Mouse (Mus musculus): ENCODE data around the gene Zfp445.
A peak's percentile ranks its signal among the peaks of the same experiment; 100 is the strongest.

Gene Zfp445

DNA sequence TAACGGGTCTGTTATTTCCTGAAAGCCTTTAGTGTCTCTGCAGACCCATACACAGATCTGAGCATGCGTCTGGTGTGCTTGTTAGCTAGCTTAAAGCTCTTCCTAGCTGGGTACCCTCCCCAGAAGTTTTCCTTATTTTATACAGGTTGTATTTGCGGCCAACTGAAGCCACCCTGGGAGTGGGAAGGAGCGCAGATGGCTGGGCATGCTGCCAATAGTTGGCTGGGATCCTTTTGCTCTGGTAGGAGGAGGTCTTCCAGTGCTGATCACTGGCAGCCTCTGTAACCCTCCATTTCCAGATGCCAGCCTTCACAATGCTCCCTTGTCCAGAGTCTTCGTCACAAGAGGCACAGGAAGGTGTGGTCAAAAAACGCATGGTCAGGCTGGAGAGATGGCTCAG is 29.0 kb downstream of the Zfp445 start:
- no peak for DNase-seq (ENCODE audit: low spot score in 2 of 2)

DNA sequence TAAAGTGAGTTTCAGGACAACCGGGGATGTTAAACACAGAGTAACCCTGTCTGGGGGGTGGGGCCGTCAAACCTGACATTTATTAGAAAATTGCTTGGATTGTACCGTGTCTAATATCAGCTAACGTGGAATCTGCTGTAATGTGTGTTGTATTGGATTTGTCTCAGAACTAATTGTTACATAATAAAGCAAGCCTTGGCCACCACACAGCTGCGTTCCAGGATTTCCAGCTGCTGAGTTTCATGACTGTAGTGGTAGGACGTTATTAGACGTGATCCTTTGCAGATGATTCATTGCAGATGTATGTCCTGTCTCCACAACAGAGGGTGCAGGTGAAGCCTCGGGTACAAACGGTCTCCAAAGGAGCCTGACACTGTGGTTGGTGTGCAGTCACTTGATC is 29.7 kb downstream of the Zfp445 start:
- no peak for DNase-seq (ENCODE audit: low spot score in 2 of 2)

DNA sequence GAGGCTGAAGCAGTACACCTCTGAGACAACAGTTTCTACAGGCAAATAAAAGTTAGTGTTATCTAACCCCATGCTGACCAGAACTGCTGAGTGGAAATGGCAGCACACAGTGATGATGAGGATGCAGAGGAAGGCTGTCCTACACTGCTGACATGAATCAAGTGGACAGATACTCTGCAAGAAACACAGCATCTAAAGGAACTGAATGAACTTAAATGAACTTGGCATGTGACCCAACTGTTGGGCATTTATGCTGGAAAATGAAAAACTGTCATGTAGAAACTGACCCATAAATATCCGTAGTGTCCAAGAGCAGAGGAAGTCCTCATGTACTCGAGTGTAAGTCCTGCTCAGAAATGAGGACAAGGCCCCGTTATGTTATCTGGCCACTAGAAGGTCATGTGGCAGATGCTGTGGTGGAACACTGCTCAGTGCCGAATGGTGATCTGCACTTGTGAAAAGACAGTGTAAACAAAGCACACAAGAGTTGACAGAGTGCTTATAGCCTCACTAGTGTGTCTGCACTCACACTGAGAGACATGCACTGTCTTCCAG is 35.9 kb downstream of the Zfp445 start:
- DNase-seq (ENCODE audit: low spot score in 2 of 2): no peak

DNA sequence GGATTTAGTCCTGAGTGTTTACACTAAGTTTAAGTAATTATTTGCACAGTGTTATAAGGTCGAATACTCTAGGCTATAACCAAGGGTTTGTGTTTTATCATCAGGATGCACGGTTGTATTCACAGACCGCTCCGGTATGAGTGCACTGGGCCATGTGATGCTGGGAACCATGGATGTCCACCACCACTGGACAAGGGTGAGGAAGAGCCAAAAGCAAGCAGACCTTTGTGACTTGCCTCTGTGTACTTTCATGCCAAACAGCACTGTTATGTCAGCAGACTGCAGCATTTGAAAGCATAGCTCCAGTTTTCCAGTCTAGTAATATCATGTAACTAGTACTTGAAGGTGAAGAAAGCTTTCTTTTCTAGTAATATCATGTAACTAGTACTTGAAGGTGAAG is 39.1 kb downstream of the Zfp445 start:
- no peak for DNase-seq (ENCODE audit: low spot score in 2 of 2)

DNA sequence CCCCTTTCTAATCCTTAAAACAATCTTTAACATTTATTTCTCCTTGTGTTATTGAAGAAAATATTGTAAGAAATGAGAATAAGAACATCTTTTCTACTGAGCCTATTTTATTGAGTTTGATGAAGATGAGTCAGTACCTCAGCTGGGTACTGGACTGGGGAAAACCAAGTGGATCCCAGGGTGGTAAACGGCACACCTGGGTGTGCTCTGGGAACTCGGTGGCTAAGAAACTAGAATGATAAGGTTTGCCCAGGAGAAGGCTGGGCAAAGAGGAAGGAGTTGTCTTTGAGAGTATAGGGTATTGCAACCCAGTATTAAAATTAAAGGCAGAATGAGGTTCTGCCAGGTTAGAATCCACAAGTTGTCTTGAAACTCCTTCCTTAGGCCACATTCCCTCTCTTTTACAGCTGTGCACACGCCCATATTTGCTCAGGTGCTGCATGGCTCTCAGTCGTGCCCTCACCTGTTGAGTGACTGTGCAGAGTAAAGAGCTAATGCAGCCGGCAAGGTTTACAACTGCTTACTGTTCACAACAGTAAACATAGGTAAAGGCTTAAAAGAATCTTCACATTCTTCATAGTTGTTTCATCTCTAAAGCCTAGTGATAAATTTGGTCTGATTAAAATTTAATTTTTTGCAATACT is 42.3 kb downstream of the Zfp445 start:
- no peak for DNase-seq (ENCODE audit: low spot score in 2 of 2)

DNA sequence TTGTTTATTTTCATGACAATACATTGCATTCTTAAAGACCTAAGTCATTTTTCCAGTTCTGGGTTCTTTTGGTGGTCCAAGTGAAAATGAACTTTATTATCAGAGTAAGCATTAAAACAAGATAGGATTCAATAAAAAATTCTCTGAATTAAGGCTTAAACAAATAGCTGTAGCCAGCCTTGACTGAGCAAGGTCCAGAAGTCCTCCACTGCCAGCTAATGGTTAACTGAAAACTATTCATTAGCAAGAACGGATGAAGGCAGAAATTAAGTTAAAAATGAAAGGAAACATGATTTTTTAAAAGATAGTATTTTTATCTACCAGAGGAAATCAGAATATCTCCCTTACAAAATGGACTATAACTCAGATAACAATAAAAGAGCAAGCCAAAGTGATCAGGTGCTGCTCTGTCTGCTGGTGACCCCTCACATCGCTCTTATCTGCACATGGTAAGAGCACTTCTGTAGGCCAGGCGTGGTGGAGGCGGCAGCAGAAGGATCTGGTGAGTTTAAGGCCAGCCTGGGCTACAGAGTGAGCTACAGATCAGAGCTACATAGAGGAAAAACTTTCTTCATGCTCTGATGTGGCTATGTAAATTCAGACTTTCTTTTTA is 50.5 kb downstream of the Zfp445 start:
- DNase-seq (ENCODE audit: low spot score in 2 of 2): no peak

DNA sequence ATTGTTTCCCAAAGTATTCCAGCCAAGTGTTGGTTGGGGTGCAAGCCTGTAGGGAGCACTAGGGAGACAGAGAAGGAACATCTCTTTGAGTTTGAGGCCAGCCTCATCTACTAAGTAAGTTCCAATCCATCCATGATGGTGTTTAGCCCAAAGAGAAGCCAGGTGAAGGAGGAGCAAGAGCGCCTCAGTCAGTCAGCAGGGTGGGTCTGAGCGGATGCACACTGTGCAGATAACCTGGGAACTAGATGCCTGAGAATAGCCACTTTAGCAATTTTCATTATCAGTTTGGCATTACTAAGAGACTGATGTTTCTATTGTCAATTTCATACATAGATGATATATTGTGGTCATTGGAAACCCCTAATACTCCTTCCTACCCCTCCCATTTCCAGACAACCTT is 51.0 kb downstream of the Zfp445 start:
- no peak for DNase-seq (ENCODE audit: low spot score in 2 of 2)

DNA sequence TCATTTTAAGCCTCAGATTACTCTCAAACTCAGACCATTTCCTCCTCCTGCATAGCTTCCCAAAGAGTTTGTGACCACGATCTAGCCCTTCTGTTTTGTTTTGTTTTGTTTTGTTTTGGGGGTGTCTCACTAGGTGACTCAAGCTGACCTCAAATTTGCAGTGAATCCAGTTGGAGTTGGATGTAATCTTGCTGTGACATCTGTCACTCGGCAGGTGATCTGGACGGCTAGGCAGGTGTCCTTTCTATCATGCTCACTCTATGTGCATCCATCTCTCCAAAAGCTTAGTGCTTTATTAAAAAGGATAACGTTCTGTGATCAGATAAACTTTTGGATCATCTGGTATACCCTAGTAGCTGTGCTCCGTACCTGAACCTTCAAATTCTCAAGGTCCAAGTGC is 53.4 kb downstream of the Zfp445 start:
- DNase-seq (ENCODE audit: low spot score in 2 of 2): no peak

DNA sequence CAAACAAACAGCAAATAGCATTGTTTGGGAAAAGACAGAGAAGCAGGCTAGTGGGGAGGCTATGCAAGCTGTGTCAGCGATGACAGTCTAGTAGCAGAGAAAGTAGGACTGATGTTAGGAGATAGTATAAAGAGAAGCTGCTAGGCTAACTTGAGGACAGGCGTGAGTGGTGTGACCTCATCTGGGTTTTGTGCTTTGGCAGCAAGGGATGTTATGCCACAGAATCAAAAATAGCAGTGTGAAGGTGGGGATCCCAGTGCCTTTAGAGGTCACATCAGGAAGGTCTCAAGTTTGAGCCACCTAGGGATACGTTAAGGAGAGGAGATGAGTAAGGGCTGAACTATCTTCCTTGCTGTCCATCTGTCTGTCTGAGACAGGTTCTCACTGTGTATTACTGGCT is 55.6 kb downstream of the Zfp445 start:
- no peak for DNase-seq (ENCODE audit: low spot score in 2 of 2)

DNA sequence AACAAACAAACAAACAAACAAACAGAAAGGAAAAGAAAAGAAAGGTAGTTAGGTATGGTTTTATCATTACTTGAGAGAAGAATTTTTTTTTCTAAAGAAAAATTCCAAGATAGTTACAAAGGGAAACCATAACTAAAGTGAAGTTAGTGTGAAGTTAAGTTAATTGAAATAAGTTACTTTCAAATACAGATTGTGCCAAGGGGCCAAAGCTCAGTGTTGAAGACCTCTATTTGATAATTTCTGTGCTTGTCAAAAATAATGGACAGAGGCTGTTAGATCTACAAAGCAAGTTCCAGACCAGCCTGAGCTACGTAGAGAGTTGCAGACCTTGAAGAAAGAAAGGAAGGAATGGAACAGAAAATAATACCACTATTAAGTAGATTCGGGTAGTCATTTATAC is 58.6 kb downstream of the Zfp445 start:
- no peak for DNase-seq (ENCODE audit: low spot score in 2 of 2)

DNA sequence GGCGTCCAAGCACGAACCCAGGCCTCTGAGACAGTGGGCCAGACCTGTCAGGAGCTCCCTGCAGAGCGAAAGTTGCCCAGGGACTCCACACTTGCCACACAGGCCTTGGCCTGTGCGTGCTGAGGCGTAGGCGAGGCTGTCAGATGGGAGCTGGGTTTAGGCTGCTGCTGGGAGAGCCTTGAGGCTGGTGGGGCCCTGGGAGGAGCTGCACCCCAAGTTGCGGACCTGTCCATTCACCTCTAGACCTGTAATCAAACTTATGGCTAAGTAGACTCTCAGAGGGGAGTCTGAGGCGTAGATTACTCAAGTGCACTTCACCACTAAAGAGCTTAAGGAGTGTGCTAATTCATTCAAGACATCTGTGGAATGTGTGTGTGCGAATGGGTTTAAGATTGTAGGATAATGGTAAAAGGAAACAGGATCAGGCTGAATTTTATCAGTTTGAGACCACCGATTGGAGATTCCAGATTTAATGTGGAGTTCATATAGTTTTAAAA is 59.9 kb downstream of the Zfp445 start:
- DNase-seq (ENCODE audit: low spot score in 2 of 2): no peak

DNA sequence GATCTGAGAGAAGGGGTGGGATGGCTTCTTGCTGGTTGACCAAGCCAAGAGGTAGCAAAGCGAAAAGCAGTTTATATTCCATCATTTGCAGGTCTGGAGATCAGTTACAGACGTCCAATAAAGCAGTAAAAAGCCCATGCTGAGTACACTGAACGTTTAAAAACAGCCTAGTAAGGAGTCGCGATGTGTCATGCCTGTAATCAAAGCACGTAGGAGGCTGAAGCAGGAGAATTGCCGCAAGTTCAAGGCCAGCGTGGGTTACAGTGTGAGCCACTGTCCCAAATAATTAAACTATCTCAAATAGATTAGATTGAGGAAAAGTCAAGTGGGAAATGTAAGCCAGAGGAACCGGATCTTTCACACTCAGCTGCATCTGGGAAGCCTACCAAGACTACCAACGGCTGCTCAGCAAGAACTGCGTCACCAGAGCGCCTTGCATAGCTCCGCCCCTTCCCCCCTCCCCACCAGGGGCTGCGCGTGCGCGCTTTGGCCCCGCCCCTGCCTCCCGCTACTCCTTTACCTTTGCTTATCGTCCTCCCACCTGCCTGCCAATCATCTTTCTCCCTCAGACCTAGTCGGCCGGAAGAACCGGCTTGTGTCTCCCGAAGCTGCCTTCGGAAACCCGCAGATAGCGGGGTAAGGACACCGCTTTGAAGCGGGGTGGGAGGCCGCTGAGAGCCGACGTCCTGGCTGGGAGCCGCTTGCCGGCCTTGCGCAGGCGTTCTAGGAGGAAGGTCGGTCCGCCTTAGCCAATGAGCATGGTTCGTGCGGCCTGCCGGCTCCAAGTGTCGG is 60.6 kb downstream of the Zfp445 start, which contains the start of gene Tcaim:
TSS of gene Tcaim (plus strand) at position 487 of the 792 bp plus-strand sequence.
- peak; percentile 70 to 78 for DNase-seq (ENCODE audit: low spot score in 2 of 2)
